Mouse (Mus musculus) bone marrow, adult 2 months (tissue): ENCODE measurements around the gene Lypd6b. TPM values are rescaled to one million over a fixed set of nuclear protein-coding genes. Genes with fewer than 3 reads are reported as not detected.

Experiments used
- H3K27ac ChIP-seq: fragments of 200-500 bp; 2 replicates; pipeline ENCODE4 v1.5.1; 2012; ENCODE audit warnings: low read depth, mild to moderate bottlenecking, control low read depth, inconsistent platforms, low read length; ENCODE audit not compliant: control insufficient read depth, poor library complexity, insufficient read depth
- H3K4me1 ChIP-seq: fragments of 200-500 bp; 2 replicates; pipeline ENCODE4 v1.6.1; 2011; ENCODE audit warnings: low read length; ENCODE audit not compliant: control insufficient read depth, insufficient read depth
- H3K4me3 ChIP-seq: fragments of 200-500 bp; replicated peaks from 2 replicates; pipeline ENCODE3; 2011; ENCODE audit warnings: mild to moderate bottlenecking, low read depth, low read length, control low read depth; ENCODE audit not compliant: control insufficient read depth
- CTCF ChIP-seq: fragments of 200-500 bp; IDR thresholded peaks from 2 replicates; pipeline ENCODE4 v1.5.1; 2011; ENCODE audit warnings: low read length, control low read depth; ENCODE audit not compliant: control insufficient read depth, insufficient read depth
- POLR2A ChIP-seq: fragments of 200-500 bp; IDR thresholded peaks from 2 replicates; pipeline ENCODE4 v1.6.1; 2011; ENCODE audit warnings: low read depth, mild to moderate bottlenecking, control low read depth, low read length, borderline replicate concordance; ENCODE audit not compliant: control insufficient read depth
- WGBS: fragments of 180-500 bp; shearing (Covaris S2); methylation state at CpG from one replicate; pipeline ENCODE4 v1.1.7; 2018; 5-methylcytosine and 5-hydroxymethylcytosine counted together
- polyA plus RNA-seq: library from polyadenylated mRNA; stranded (reverse); fragments of >200 nt; gene quantifications from 2 replicates; pipeline ENCODE4 v1.2.4, GENCODE M21; 2011; ENCODE audit warnings: low replicate concordance; ENCODE audit not compliant: missing spikeins, insufficient read depth, insufficient read length

The Lypd6b gene
- polyA plus RNA-seq, 1 experiment: not detected

DNA sequence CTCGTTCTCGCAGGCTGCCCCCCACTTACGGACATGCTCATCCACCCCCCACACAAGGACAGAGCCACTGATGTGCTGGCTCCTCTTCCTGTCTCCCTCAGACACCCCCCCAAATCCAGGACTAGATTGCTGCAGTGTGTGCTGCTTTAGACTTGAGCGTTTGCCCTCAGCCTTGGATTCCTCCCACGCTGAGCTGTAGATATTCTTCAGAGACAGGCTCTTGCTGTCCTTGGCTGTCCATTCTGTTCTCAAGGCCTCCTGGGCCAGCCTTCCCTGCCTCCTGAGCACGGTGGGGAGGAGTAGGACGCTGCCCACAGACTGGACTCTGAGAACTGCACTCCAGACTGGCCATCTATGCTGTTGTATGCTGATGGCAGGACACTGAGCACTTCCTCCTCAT lies 40.5 kb upstream of the Lypd6b start:
- TF ChIP-seq POLR2A: no peak
- WGBS: 74% methylated on average over 7 of the region's 7 CpGs
- Histone ChIP-seq H3K27ac (no peak overlapping the region), H3K4me1 (peaks cover 2% of the 10 kb centered on the region), H3K4me3 (no peak overlapping the region)

DNA sequence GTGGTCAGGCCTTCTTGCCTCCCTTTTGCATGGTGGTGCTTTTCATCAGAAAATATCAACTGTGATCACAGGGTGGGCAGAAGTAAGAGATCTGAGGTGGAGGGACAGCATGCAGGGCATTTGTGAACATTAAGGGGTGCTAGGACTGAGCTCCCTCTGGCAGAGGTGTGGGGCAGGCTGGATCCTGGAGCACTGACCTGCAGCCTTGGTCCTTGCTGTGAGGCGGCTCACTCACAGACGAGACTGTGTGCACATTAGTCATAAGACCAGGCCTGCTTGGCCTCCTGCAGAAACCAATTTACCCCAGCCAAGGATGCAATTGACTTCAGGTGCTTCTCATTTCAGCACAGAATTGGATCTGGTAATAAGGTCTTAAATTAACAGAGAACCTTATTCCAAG lies 39.8 kb upstream of the Lypd6b start:
- peaks cover 2% of the 10 kb centered on the region for H3K4me1 ChIP-seq

DNA sequence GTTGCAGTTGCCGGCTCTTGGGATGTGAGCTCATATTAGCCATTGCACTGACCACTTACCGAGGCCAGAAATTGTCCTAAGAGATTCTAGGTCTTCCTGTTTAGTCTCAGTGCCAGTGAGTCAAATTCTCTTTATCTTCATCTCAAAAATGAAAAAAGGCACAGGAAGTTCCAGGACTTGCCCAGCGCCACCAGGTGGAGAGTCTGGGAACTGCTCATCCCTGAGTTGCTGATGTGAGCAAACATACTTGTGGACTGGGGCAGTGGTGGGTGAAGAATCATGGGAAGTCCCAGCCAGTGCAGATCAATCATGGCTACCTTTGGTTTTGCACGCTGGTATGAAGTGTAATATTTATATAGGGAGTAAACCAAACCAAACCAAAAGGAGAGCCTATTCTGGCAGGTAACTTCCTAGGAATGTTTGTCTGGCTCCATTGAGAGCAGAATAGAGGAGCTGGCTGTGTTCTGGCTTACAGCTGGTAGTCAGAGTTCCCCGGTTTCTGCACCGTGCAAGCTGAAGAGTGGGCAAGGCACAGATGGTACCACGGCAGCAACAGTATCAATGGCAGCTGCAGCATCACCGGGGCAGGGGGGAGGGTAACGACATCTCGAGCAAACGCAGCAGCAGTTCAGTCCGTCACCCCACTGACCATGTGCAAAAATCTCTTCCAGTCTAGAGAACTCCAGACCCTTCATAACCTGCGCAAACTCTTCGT lies 38.7 kb upstream of the Lypd6b start:
- Histone ChIP-seq H3K4me3 (no peak overlapping the region), H3K27ac (no peak overlapping the region), H3K4me1 (peaks cover 2% of the 10 kb centered on the region)
- 80% methylated on average over 14 of the region's 14 CpGs for WGBS
- TF ChIP-seq CTCF (peak; percentile 63), POLR2A (no peak)

More for the DNA sequence above, 39.8 kb upstream of the Lypd6b start:
- 83% methylated on average over 2 of the region's 2 CpGs for WGBS
- Histone ChIP-seq H3K4me3 (no peak overlapping the region), H3K27ac (no peak overlapping the region)
- no peak for TF ChIP-seq CTCF
- no peak for TF ChIP-seq POLR2A

DNA sequence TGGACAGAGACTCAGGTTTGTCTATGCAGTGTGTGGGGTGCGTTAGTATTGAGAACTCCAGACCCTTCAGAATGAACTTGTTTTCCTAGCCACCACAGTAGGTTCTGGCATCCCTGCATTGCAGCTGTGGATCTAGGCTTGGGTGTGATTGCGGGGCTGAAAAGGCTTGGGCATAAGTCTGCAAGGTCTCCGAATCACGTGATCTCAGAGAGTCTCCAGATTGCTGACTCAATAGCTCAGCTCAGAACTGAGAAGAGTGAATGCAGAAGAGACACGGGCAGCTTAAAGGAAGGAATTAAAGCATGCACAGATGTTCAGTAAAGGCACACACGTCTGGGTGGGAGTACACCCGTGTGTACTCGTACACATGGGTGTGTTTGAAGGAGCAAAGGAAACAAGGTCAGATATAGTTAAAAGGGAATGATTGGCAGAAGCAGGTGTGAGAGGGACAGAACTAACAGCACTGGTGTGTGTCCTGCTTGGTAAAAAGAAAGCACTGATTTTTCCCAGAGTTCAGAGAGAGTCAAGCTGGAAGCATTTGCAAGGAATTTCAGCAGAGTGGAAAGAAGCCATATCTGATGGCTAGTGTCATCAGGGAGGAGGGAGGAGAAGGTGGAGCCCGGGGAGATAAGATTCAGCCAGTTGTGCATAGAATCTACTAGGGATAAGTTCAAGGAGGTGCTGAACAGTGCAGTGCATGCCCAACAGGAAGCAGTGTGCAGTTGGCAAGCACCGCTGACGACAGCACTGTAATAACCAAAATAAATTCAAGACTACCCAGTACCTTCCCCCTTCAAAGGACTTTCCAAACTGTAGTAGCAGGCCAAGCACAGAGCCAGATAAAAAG lies 37.5 kb upstream of the Lypd6b start:
- WGBS: 60% methylated on average over 11 of the region's 11 CpGs
- H3K4me3 ChIP-seq: no peak overlapping the region
- no peak overlapping the region for H3K27ac ChIP-seq
- TF ChIP-seq CTCF: no peak
- TF ChIP-seq POLR2A: no peak
- no peaks in the 10 kb centered on the region; the same call in 1 of the 2 replicates for H3K4me1 ChIP-seq

DNA sequence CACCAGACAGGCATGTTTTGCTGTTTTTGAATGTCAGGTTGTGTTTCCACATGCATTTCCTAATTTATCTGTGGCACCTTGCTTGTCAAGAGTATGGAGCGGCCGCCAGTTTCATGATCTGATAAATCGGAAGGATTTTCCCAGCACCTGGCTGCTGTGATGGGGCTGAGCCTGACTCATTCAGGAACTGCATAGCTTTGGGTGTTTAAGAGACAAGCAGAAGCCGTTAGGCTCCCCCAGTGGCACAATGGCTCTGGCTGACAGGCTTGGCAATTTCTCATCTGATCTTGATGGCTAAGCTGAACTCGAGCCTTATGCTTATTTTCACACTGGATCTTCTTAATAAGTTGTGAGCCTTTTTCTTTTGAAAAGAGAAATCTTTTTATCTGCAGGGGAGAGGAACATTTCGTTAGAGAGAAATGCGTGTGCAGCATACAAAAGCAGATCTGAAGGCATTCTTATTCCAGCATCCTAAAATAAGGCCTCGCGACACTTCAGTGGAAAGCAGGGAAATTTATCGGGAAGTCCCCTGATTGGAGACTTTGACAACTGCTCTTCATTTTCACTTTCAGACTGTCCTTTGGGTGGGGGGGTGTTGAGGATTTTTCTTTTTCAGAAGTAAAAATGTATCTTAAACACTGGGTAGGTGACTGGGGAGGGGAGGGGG lies 35.8 kb upstream of the Lypd6b start:
- WGBS: 71% methylated on average over 10 of the region's 10 CpGs
- Histone ChIP-seq H3K4me1 (no peaks in the 10 kb centered on the region; the same call in 1 of the 2 replicates), H3K27ac (no peak overlapping the region), H3K4me3 (no peak overlapping the region)
- no peak for TF ChIP-seq POLR2A
- no peak for TF ChIP-seq CTCF

DNA sequence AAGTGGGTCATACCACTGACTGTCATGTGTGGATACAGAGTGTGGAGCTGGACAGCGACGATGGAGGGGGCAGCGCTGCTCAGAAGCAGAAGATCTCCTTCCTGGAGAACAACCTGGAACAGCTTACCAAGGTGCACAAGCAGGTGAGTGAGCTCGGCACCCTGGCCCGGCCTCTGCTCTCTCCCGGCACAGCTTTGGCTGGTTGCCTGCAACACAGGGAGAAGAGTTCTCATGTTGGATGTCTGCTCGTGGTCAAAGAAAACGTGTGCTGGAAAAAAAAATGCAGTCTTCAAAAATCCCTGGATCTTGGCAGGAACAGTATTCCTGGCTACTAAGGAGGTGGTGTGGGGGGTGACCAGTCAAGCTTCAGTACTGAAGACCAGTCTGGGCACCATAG lies 35.3 kb upstream of the Lypd6b start:
- TF ChIP-seq POLR2A (no peak), CTCF (no peak)
- Histone ChIP-seq H3K4me3 (no peak overlapping the region), H3K27ac (no peak overlapping the region), H3K4me1 (no peaks in the 10 kb centered on the region; the same call in 1 of the 2 replicates)
- WGBS: 75% methylated on average over 8 of the region's 8 CpGs

DNA sequence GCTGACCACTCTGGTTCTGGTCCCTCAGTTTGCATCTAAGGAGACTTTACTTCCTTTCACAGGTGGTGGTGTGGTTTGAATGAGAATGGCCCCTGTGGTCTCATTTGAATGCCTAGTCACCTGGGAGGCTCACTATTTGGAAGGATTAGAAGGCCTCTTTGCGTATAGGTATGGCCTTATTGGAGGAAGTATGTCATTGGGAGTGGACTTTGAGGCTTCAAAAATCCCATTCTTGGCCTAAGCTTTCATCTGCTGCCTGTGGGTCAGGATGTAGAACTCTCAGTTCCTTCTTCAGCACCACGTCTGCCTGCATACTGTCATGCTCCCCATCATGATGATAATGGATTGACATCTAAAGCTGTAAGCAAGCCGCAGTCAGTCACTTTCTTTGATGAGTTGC lies 34.4 kb upstream of the Lypd6b start:
- no peaks in the 10 kb centered on the region; the same call in 1 of the 2 replicates for H3K4me1 ChIP-seq
- H3K27ac ChIP-seq: no peak overlapping the region
- WGBS: 74% methylated on average over 3 of the region's 3 CpGs
- TF ChIP-seq CTCF: no peak
- no peak for TF ChIP-seq POLR2A
- H3K4me3 ChIP-seq: no peak overlapping the region

DNA sequence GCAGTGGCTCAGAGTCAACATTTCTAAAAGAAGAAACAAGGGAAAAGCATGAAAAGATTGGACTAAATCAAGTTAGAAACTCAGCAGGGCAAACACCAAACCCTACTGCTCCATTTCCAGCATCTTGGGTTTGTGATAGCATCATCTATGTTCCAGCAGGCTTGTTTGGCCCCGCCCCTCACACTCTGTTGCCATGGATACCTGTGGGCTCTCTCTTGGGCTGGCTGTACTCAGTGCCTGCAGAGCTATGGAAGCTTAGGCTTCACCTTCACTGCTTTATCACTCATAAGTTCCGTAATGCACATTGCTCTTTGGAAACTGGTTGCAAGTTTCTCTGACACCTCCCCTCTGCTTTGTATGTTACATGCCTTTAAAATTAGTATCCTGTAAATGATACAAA lies 32.4 kb upstream of the Lypd6b start:
- Histone ChIP-seq H3K27ac (no peak overlapping the region), H3K4me3 (no peak overlapping the region), H3K4me1 (no peaks in the 10 kb centered on the region; the same call in 1 of the 2 replicates)
- no peak for TF ChIP-seq POLR2A
- no peak for TF ChIP-seq CTCF
- WGBS: 60% methylated on average over 2 of the region's 2 CpGs
